Comparison of ENCODE assay signal across 9 mouse cellular contexts in the genomic region with DNA sequence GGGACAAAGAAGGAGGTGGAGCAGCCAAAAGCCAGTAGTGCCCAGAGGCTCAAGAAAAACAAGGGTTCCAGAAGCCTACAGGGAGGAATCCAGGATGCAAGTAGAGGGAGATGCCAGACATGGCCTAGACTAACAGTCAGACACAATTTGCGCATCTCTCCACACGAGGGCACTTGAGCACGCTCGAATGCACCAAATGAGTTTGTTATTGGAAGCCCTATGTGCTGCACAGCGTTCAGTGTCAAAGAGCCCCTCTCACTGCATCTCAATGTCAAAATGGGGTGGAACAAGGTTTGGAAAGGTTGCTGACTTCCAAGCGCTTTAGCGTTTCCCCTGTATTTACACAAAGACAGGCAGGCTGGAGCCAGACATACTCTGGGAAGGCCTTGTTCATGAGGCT.
DNase-seq lines count a peak whose midpoint lies in the region; ATAC-seq and TF ChIP-seq lines count a peak whose summit lies in the region.
"Had no signal": no experiment of that assay in that cellular context is flagged by ENCODE, and none has a peak within 500 bp of the region (broad histone marks: within the 10 kb centered on the region; RNA-seq: fewer than 3 reads in every experiment).

No protein-coding gene starts in this region.

- 22% methylated on average over 7 of the region's 7 CpGs for WGBS in hindbrain, embryonic 13.5 days
- 24% methylated on average over 7 of the region's 7 CpGs for WGBS in midbrain, embryonic 10.5 days

- peak; percentile 88 for TF ChIP-seq CTCF in cortical plate, adult 2 months (IDR thresholded peaks at IDR 0.05; ENCODE audit: extremely low read depth, insufficient read depth, low read length)

- ATAC-seq in hindbrain, embryonic 13.5 days (ENCODE audit: low FRiP score) = peak; percentile 67
- ATAC-seq in CD4-positive, CD25-positive, alpha-beta regulatory T cell, adult 4 months = no peak

- H3K9ac ChIP-seq in hindbrain, embryonic 13.5 days = no peak overlapping the region

- H3K4me1 ChIP-seq in cortical plate, adult 2 months (ENCODE audit: control insufficient read depth, insufficient read depth, low read length) = no peaks in the 10 kb centered on the region
- H3K4me1 ChIP-seq in hindbrain, embryonic 13.5 days (replicated peaks) = peaks cover 22% of the 10 kb centered on the region
- H3K4me1 ChIP-seq in midbrain, embryonic 10.5 days = peaks cover 42% of the 10 kb centered on the region

- TF ChIP-seq POLR2A in cortical plate, adult 2 months (IDR thresholded peaks at IDR 0.05; ENCODE audit: extremely low read depth, insufficient read depth, low read length) = no peak

- H3K4me3 ChIP-seq in cortical plate, adult 2 months (ENCODE audit: insufficient read depth, low read length) = no peak overlapping the region
- H3K4me3 ChIP-seq in hindbrain, embryonic 13.5 days = no peak overlapping the region
- no peak overlapping the region for H3K4me3 ChIP-seq in midbrain, embryonic 10.5 days
- H3K4me3 ChIP-seq: erythroblast, embryonic 14.5 days had no signal

- no peaks in the 10 kb centered on the region for H3K9me3 ChIP-seq in hindbrain, embryonic 13.5 days
- no peaks in the 10 kb centered on the region for H3K9me3 ChIP-seq in midbrain, embryonic 10.5 days (replicated peaks)

- H3K27me3 ChIP-seq in hindbrain, embryonic 13.5 days = peaks cover 9% of the 10 kb centered on the region; the same call in 1 of the 2 replicates
- peaks cover 34% of the 10 kb centered on the region for H3K27me3 ChIP-seq in midbrain, embryonic 10.5 days (ENCODE audit: low read depth, poor library complexity, severe bottlenecking)

- no peak overlapping the region for H3K27ac ChIP-seq in cortical plate, adult 2 months (ENCODE audit: insufficient read depth, low read length)
- no peak overlapping the region for H3K27ac ChIP-seq in hindbrain, embryonic 13.5 days
- no peak overlapping the region for H3K27ac ChIP-seq in midbrain, embryonic 10.5 days (replicated peaks)

- no peaks in the 10 kb centered on the region for H3K36me3 ChIP-seq in hindbrain, embryonic 13.5 days
- no peaks in the 10 kb centered on the region for H3K36me3 ChIP-seq in midbrain, embryonic 10.5 days

- DNase-seq in heart, postnatal 4 days = peak; percentile 8
- no peak for DNase-seq in heart, adult 8-10 months (ENCODE audit: low spot score)
- DNase-seq in midbrain, embryonic 10.5 days (ENCODE audit: low spot score) = peak; percentile 52
- DNase-seq in telencephalon, adult 2 months (ENCODE audit: low read depth, low spot score) = peak; percentile 65
- no peak for DNase-seq in testis, postnatal 14 days (ENCODE audit: low spot score)

- no peak overlapping the region for H3K4me2 ChIP-seq in hindbrain, embryonic 13.5 days

Comparison
In these comparisons a context has a peak if more than half of its experiments do, and no peak if none do; other contexts are left out.
1. DNase-seq: peak in heart, postnatal 4 days (single experiment), midbrain, embryonic 10.5 days (single experiment) and telencephalon, adult 2 months (single experiment); none in heart, adult 8-10 months (single experiment) and testis, postnatal 14 days (single experiment).